Mouse (Mus musculus): ENCODE measurements around the gene Agps. TPM values are rescaled to one million over a fixed set of nuclear protein-coding genes. Genes with fewer than 3 reads are reported as not detected.

Agps gene
- 52.1 and 56.2 TPM in 2 replicates for polyA plus RNA-seq (2016; fragmentation: Nextera tagmentation; extraction: Ambion mirVana)

DNA sequence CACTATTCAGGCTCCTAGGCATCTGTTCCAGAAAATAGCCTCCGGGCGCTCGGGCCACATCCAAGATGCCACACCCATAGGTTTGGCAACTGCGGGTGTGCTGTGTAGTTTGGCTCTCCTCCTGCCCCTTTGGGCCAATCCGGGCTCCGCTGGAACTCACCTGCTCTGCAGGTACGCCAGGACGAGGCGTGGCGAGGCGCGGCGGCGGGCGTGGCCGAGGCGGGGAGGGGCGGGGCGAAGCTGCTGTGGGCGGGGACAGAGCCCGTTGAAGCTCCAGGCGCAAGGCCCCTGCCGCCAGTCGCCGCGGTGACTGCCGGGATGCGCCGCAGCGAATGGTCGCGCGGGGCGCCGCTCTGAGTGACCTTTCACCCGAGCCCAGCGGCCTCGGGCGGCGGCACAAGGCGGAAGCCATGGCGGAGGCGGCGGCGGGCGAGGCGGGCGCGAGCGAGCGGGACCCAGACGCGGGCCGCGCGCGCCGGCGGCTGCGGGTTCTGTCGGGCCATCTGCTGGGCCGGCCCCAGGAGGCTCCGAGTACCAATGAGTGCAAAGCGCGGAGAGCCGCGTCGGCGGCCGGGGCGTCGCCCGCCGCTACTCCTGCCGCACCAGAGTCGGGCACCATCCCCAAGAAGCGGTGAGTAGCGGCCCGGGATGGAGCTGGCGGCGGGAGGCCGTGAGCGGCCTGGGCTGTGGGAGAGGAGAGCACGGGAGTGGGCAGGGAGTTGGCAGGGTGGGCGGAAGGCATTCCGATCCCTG lies at the start of gene Agps:
TSS of gene Agps (plus strand) at position 297 of the 753 bp plus-strand sequence.
- Histone ChIP-seq H3K9ac (peak within 1 kb of the TSS; percentile 85), H3K4me3 (peak within 1 kb of the TSS; percentile 75), H3K4me1 (peaks cover 15% of the 10 kb centered on the region), H3K27ac (peak within 1 kb of the TSS; percentile 70), H3K27me3 (replicated peaks) (no peaks in the 10 kb centered on the region), H3K9me3 (no peaks in the 10 kb centered on the region), H3K36me3 (no peaks in the 10 kb centered on the region), H3K4me2 (replicated peaks) (peak within 1 kb of the TSS; percentile 69)
- WGBS = under 1% methylated on average over 85 of the region's 86 CpGs
- ATAC-seq (ENCODE audit: low FRiP score, low read depth) = peak; percentile 94

DNA sequence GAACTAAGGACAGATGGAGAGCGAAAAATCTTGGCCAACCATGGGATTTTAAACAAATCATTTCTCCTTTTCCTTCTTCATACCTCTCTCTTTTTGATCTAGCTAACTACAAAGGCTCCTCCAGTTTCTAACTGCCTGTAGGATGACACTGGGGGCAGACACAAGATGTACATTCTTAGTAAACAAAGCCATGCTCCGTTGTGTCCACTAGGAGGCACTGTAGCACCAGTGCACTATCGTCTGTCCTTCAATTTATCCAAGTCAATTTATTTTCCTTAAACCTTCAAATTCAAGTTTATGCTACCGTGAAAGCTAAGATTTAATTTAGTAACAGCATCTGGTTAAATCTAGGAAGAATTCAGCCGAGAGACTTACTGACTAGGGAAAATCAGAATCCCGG lies 45.9 kb upstream of the Agps start:
- no peaks in the 10 kb centered on the region for H3K36me3 ChIP-seq
- H3K4me1 ChIP-seq = no peaks in the 10 kb centered on the region
- no peaks in the 10 kb centered on the region for H3K27me3 ChIP-seq (replicated peaks)
- H3K27ac ChIP-seq = no peak overlapping the region
- H3K4me3 ChIP-seq = no peak overlapping the region
- 17% methylated on average over 6 of the region's 6 CpGs for WGBS
- ATAC-seq (ENCODE audit: low FRiP score, low read depth) = no peak
- H3K4me2 ChIP-seq (replicated peaks) = no peak overlapping the region
- H3K9me3 ChIP-seq = no peaks in the 10 kb centered on the region
- H3K9ac ChIP-seq = no peak overlapping the region

DNA sequence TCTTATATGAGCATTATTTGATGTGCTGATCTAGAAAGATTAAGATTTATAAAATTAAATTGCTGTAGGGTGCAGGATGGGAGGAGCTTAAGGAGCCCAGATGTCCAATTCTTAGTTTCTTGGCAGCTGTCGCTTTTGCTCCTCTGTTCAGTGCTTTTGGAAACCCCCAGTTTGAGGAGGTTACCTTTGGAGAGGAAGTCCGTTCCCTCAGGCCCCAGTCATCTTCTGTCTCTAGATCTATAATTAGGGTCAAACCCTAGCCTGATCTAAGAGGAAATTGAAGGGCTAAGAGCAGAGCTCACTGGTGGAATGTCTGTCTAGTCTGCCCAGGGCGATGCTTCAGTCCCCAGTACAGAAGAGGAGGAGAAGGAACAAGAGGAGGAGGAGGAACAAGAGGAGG lies 43.5 kb upstream of the Agps start:
- no peaks in the 10 kb centered on the region for H3K27me3 ChIP-seq (replicated peaks)
- WGBS = 75% methylated on average over 3 of the region's 3 CpGs

DNA sequence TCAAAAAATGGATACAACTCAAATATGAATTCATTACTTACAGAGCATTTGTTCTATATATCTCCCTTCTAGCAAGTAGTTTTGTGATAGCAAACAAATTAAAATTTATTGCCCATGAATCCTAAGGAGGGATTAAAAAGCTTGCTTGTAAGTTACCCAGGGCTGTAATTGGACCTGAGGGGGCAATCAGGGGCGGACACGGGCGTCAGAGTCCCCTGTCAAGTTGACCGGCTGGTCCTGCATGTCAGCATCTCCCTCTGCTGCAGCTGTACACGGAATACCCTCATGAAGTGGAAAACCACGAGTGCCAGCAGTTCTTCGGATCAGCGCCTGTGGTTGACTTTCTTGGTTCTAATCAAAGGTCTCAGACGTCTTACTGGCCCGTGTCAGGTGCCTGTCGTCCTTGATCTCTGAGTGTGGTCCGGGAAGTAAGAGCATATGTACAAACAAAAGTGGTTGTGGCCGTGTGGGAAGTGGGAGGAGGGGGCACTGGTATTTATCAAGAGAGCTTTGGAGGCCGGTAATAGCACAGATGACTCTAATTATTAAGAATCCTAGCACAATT lies 41.9 kb upstream of the Agps start:
- Histone ChIP-seq H3K9ac (no peak overlapping the region), H3K27me3 (replicated peaks) (no peaks in the 10 kb centered on the region), H3K4me2 (replicated peaks) (no peak overlapping the region), H3K9me3 (no peaks in the 10 kb centered on the region), H3K4me3 (no peak overlapping the region), H3K27ac (no peak overlapping the region), H3K36me3 (no peaks in the 10 kb centered on the region), H3K4me1 (no peaks in the 10 kb centered on the region)
- WGBS = 59% methylated on average over 14 of the region's 14 CpGs
- ATAC-seq (ENCODE audit: low FRiP score, low read depth) = no peak

More for the DNA sequence above, 43.5 kb upstream of the Agps start:
- no peaks in the 10 kb centered on the region for H3K36me3 ChIP-seq
- no peaks in the 10 kb centered on the region for H3K9me3 ChIP-seq
- no peak for ATAC-seq (ENCODE audit: low FRiP score, low read depth)
- H3K4me1 ChIP-seq = no peaks in the 10 kb centered on the region
- H3K4me3 ChIP-seq = no peak overlapping the region
- H3K9ac ChIP-seq = no peak overlapping the region
- H3K4me2 ChIP-seq (replicated peaks) = no peak overlapping the region
- H3K27ac ChIP-seq = no peak overlapping the region

DNA sequence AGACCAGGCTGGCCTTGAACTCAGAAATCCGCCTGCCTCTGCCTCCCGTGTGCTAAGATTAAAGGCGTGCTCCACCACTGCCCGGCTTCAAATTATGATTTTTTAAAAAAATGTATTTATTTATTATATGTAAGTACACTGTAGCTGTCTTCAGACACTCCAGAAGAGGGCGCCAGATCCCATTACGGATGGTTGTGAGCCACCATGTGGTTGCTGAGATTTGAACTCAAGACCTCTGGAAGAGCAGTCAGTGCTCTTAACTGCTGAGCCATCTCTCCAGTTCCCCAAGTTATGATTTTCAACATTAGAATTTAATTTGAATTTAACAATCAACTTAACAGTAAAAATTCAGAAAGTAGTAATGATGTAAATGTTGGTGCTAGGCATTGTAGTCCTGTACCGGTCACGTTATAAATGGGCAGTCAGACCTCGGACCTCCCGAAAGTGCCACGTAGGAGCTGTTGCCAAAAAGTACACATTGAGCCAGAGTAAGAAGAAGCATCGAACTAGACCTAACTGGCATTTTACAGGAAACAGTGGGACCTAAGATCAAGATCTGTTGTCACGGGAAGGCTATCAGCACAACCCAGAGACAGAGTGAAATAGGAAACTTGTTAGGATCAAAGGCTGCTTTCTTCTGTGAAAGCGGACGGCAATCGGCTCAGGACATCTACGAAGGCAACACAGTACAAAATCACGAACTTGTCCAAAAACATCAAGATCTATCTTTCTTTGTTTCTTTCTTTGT lies 40.2 kb upstream of the Agps start:
- no peak for ATAC-seq (ENCODE audit: low FRiP score, low read depth)
- H3K4me3 ChIP-seq = no peak overlapping the region
- 80% methylated on average over 18 of the region's 18 CpGs for WGBS
- no peaks in the 10 kb centered on the region for H3K27me3 ChIP-seq (replicated peaks)
- H3K9me3 ChIP-seq = no peaks in the 10 kb centered on the region
- no peaks in the 10 kb centered on the region for H3K4me1 ChIP-seq
- no peaks in the 10 kb centered on the region for H3K36me3 ChIP-seq
- H3K27ac ChIP-seq = no peak overlapping the region
- no peak overlapping the region for H3K4me2 ChIP-seq (replicated peaks)
- no peak overlapping the region for H3K9ac ChIP-seq

DNA sequence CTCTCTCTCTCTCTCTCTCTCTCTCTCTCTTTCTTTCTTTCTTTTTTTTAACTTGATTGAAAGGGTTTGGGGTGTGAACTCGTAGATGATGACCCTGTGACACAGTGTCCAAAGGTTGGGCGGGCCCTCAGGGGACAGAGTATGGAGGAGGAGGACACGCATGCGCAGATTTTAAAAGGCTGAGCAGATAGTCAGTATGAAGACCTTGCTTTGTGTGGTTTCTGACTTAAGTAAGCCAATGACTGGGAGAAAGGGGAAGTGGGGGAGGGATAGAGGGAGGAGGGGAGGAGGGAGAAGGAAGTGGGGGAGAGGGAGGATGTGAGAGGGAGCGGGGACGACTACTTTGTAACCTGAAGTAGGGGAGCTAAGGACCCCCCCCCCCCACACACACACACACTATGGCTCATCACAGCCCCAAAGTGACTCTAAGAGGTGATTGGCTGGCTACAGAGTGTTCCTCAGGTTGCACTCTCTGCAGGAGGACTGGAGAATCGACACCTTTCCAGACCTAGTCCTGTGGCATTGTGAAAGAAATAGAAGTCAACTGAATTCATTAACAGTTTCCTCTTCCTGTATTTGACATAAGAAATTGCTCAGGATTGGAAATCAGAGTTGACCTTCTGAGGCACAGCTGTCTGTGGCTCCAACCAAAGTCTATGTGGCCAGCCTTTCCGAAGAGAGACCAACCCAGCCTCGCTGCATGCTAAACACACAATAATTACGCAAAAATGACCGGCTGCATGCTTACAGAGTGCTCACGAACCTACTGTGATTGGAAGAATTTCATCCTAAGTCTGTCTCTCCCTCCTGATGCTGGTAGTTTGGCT lies 39.4 kb upstream of the Agps start:
- H3K9ac ChIP-seq = no peak overlapping the region
- ATAC-seq (ENCODE audit: low FRiP score, low read depth) = no peak
- no peaks in the 10 kb centered on the region for H3K27me3 ChIP-seq (replicated peaks)
- WGBS = 63% methylated on average over 12 of the region's 12 CpGs
- no peak overlapping the region for H3K27ac ChIP-seq
- no peak overlapping the region for H3K4me3 ChIP-seq
- no peaks in the 10 kb centered on the region for H3K36me3 ChIP-seq
- H3K4me2 ChIP-seq (replicated peaks) = no peak overlapping the region
- H3K9me3 ChIP-seq = no peaks in the 10 kb centered on the region
- H3K4me1 ChIP-seq = no peaks in the 10 kb centered on the region

DNA sequence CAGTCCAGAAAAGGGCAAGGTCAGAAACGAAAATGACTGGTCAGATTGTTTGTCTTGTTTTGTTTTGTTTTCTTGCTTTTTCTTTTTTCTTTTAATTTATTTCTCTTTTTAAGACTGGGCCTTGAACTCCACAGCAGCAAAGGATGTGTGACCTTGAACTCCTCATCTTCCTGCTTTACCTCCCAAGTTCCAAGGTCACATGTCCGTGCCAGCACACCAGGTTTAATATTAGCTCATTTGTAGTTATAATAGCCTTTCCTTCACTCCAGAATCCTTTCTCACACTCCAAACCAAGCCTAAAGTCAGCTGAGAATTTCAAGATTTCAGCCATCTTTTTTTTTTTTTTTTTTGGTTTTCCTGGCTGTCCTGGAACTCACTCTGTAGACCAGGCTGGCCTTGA lies 35.8 kb upstream of the Agps start:
- Histone ChIP-seq H3K9me3 (no peaks in the 10 kb centered on the region), H3K27ac (no peak overlapping the region), H3K36me3 (no peaks in the 10 kb centered on the region), H3K4me2 (replicated peaks) (no peak overlapping the region), H3K4me3 (no peak overlapping the region), H3K4me1 (no peaks in the 10 kb centered on the region), H3K9ac (no peak overlapping the region), H3K27me3 (replicated peaks) (no peaks in the 10 kb centered on the region)
- no peak for ATAC-seq (ENCODE audit: low FRiP score, low read depth)
- WGBS = 80% methylated on average over 2 of the region's 2 CpGs

DNA sequence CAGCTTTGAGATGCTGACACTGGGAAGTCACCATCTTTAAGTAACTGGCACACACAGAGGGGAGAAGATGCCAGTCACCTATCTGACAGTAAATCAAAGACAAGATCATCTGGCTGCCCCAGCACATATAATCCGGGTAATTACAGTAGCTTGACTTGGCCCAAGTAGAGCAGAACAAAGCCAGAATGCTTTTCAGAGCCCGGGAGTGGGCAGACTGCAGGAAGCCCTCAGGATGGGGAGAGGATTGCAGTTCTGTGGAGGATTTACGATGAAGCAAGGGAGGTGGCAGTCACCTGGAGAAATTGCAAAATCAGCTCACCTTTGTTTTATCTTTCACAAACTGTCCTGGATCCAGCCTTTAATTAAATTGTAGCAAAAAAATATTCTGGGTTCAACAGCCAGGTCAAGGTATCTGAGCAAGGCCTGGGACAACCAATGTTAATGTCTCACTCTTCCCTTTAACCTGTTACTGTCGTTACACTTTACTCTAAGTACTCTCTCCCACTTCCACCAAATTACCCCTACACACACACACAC lies 33.5 kb upstream of the Agps start:
- no peak for ATAC-seq (ENCODE audit: low FRiP score, low read depth)
- Histone ChIP-seq H3K9ac (no peak overlapping the region), H3K4me1 (no peaks in the 10 kb centered on the region), H3K4me3 (no peak overlapping the region), H3K36me3 (no peaks in the 10 kb centered on the region), H3K27me3 (replicated peaks) (no peaks in the 10 kb centered on the region), H3K4me2 (replicated peaks) (no peak overlapping the region), H3K9me3 (no peaks in the 10 kb centered on the region), H3K27ac (no peak overlapping the region)
- 62% methylated on average over 4 of the region's 4 CpGs for WGBS

DNA sequence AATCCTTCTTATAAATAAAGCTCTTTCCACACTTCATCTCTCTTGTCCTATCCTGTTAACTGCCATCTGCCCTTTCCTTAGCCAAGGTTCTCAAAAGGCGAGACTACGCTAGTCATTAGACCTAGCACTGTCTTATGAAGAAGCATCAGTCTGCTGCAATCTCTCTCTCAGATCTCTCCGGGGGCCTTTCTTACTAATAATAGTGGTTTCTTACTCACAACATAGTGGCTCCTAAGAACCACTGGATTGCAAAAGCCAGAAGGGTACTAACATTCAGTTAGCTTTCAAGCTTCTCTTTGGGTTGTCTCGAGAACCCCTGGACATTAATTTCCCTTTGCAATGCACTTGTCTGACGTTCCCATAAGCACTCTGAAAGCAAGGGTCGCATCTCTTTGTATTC lies 26.2 kb upstream of the Agps start:
- Histone ChIP-seq H3K4me1 (no peaks in the 10 kb centered on the region), H3K9ac (no peak overlapping the region), H3K4me3 (no peak overlapping the region), H3K4me2 (replicated peaks) (no peak overlapping the region), H3K27me3 (replicated peaks) (no peaks in the 10 kb centered on the region), H3K36me3 (no peaks in the 10 kb centered on the region), H3K9me3 (no peaks in the 10 kb centered on the region), H3K27ac (no peak overlapping the region)
- 92% methylated on average over 6 of the region's 6 CpGs for WGBS
- ATAC-seq (ENCODE audit: low FRiP score, low read depth) = no peak

DNA sequence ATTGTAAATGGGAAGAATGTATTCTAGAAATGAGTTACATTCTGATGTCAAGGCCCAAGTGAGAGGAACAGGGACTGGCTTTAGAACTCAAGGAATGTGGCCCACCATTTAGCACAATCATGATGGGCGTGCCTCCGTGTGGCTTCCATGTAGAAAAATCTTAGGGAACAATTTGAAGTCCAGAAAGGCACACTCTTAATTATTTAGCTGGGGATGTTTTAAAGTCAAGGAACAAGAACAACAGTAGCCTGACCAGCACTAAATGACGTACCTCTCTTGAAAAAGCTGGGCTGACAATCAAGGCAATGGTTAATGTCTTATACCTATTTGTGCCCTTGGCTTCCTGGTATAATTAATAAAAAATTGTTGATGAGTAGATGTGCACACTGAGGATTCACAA lies 25.1 kb upstream of the Agps start:
- ATAC-seq (ENCODE audit: low FRiP score, low read depth) = no peak
- no peaks in the 10 kb centered on the region for H3K36me3 ChIP-seq
- no peak overlapping the region for H3K27ac ChIP-seq
- no peaks in the 10 kb centered on the region for H3K9me3 ChIP-seq
- H3K4me2 ChIP-seq (replicated peaks) = no peak overlapping the region
- H3K27me3 ChIP-seq (replicated peaks) = no peaks in the 10 kb centered on the region
- no peaks in the 10 kb centered on the region for H3K4me1 ChIP-seq
- H3K4me3 ChIP-seq = no peak overlapping the region
- H3K9ac ChIP-seq = no peak overlapping the region
- 94% methylated on average over 3 of the region's 3 CpGs for WGBS

DNA sequence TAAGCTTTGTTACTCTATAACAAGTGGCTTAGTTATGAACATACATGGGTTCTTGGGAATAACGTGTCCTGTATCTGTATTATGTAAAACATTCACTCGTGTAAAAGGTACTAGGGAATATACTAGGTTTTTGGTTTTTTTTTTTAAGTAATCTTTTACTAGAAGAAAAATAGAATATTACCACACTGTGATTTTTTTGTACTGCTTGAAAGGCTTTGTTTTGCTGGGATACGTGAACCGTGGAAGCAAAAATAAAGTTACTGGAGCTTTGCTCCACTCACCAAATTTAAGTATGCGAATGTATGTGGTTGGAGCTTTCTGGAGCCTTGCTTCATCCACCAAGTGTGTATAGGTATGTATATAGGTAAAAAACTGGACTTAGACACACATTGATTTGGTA lies 24.5 kb upstream of the Agps start:
- H3K9ac ChIP-seq = no peak overlapping the region
- 96% methylated on average over 5 of the region's 5 CpGs for WGBS
- no peaks in the 10 kb centered on the region for H3K9me3 ChIP-seq
- H3K36me3 ChIP-seq = no peaks in the 10 kb centered on the region
- no peaks in the 10 kb centered on the region for H3K4me1 ChIP-seq
- no peaks in the 10 kb centered on the region for H3K27me3 ChIP-seq (replicated peaks)
- H3K4me2 ChIP-seq (replicated peaks) = no peak overlapping the region
- no peak overlapping the region for H3K27ac ChIP-seq
- no peak for ATAC-seq (ENCODE audit: low FRiP score, low read depth)
- no peak overlapping the region for H3K4me3 ChIP-seq

DNA sequence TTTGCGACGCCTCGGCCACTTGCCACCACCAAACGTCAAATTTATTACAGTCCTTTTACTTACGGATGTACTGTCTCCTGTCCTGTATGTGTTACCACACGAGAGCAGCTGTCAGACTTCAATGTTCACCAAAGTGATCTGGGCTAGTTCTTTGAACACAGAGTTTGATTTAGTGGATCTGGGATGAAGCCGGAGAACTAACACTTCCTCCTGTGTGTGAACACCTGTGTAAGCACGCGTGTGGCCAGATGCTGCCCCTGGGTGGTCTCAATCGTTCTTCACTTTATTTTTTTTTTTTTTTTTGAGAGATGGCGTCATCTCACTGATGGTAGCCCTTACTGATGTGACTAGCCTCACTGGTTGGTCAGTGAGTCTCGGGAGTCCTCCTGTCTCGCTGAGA lies 17.1 kb upstream of the Agps start:
- H3K9me3 ChIP-seq = no peaks in the 10 kb centered on the region
- H3K4me3 ChIP-seq = no peak overlapping the region

More for the DNA sequence above, 17.1 kb upstream of the Agps start:
- H3K9ac ChIP-seq = no peak overlapping the region
- H3K27ac ChIP-seq = no peak overlapping the region
- no peaks in the 10 kb centered on the region for H3K27me3 ChIP-seq (replicated peaks)
- no peaks in the 10 kb centered on the region for H3K36me3 ChIP-seq
- no peak overlapping the region for H3K4me2 ChIP-seq (replicated peaks)
- no peaks in the 10 kb centered on the region for H3K4me1 ChIP-seq
- ATAC-seq (ENCODE audit: low FRiP score, low read depth) = no peak
- 63% methylated on average over 13 of the region's 13 CpGs for WGBS
